Mouse (Mus musculus): ENCODE data around the gene H2-Eb1. TPM values are rescaled to one million over a fixed set of nuclear protein-coding genes. Genes with fewer than 3 reads are reported as not detected.

Gene H2-Eb1
- polyA plus RNA-seq, 1 experiment, result not detected

DNA sequence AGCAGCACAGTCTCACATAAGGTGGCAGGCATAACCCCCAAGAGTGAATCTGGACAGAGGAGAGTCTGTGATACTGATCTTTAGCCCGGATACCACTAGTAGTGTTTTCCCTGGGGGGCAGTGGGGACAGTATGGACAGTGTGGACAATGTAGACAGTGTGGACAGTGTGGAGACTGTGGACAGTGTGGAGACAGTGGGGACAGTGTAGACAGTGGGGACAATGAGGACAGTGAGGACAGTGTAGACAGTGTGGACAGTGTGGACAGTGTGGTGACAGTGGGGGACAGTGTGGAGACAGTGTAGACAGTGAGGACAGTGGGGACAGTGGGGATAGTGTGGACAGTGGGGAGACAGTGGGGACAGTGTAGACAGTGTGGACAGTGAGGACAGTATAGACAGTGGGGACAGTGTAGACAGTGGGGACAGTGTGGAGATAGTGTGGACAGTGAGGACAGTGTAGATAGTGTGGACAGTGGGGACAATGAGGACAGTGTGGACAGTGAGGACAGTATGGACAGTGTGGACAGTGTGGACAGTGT is 25.1 kb upstream of the H2-Eb1 start:
- Histone ChIP-seq H3K4me2 (ENCODE audit: low read depth) (no peak overlapping the region), H3K4me3 (no peak overlapping the region)
- no peak for TF ChIP-seq MYOD1 (IDR thresholded peaks at IDR 0.05; ENCODE audit: control insufficient read depth in 1 of 3, insufficient read length in 2 of 3, low read depth in 2 of 3)
- no peak for TF ChIP-seq POLR2A (IDR thresholded peaks at IDR 0.05; ENCODE audit: insufficient read length, low read depth)
- no peak for TF ChIP-seq E2F4 (IDR thresholded peaks at IDR 0.05; ENCODE audit: insufficient read depth)
- TF ChIP-seq TCF12 (IDR thresholded peaks at IDR 0.05; ENCODE audit: insufficient read depth, poor library complexity, severe bottlenecking), result no peak
- TF ChIP-seq MYOG (IDR thresholded peaks at IDR 0.05; ENCODE audit: control insufficient read depth in 1 of 3, insufficient read depth in 1 of 3, insufficient read length in 2 of 3, low read depth in 2 of 3), result no peak
- TF ChIP-seq MAX (IDR thresholded peaks at IDR 0.05; ENCODE audit: low read depth), result no peak
- no peak for TF ChIP-seq SRF (IDR thresholded peaks at IDR 0.05; ENCODE audit: control insufficient read depth, insufficient read length, low read depth)
- no peak for TF ChIP-seq POLR2AphosphoS2 (IDR thresholded peaks at IDR 0.05; ENCODE audit: insufficient read length, low read depth)
- no peak for TF ChIP-seq TCF3 (IDR thresholded peaks at IDR 0.05; ENCODE audit: insufficient read length, low read depth)
- TF ChIP-seq USF1 (IDR thresholded peaks at IDR 0.05; ENCODE audit: low read depth), result no peak
- TF ChIP-seq CEBPB (IDR thresholded peaks at IDR 0.05; ENCODE audit: insufficient read depth, poor library complexity, severe bottlenecking), result no peak

DNA sequence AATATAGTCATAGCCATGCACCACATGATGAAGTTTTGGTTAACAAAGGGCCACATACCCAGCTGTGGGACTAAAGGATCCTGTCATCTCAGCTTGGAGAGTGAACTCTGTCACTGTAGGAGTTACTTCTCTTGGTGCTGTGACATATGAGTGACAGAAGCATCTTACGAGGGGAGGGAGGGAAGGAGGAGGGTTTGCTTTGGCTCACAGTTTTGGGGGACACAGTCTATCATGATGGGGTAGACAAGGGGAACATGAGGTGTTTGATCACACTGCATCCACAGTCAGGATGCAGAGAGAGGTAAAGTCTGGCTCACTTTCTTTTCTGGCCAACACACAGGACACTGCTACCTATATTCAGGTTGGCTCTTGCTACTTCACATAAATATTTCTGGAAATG is 23.8 kb upstream of the H2-Eb1 start:
- Histone ChIP-seq H3ac (ENCODE audit: control insufficient read depth, insufficient read length) (no peak overlapping the region), H3K79me2 (ENCODE audit: control insufficient read depth, insufficient read depth) (no peaks in the 10 kb centered on the region), H3K4me3 (no peak overlapping the region), H3K27me3 (ENCODE audit: control insufficient read depth, insufficient read depth, insufficient read length) (no peaks in the 10 kb centered on the region), H3K4me2 (ENCODE audit: low read depth) (no peak overlapping the region), H3K36me3 (ENCODE audit: control insufficient read depth, insufficient read depth) (no peaks in the 10 kb centered on the region)
- TF ChIP-seq TCF12 (IDR thresholded peaks at IDR 0.05; ENCODE audit: insufficient read depth, poor library complexity, severe bottlenecking) (no peak), TCF3 (IDR thresholded peaks at IDR 0.05; ENCODE audit: insufficient read length, low read depth) (no peak), MYOD1 (IDR thresholded peaks at IDR 0.05; ENCODE audit: control insufficient read depth in 1 of 3, insufficient read length in 2 of 3, low read depth in 2 of 3) (no peak), POLR2AphosphoS2 (IDR thresholded peaks at IDR 0.05; ENCODE audit: insufficient read length, low read depth) (no peak), E2F4 (IDR thresholded peaks at IDR 0.05; ENCODE audit: insufficient read depth) (no peak), SRF (IDR thresholded peaks at IDR 0.05; ENCODE audit: control insufficient read depth, insufficient read length, low read depth) (no peak), CEBPB (IDR thresholded peaks at IDR 0.05; ENCODE audit: insufficient read depth, poor library complexity, severe bottlenecking) (no peak), MAX (IDR thresholded peaks at IDR 0.05; ENCODE audit: low read depth) (no peak), USF1 (IDR thresholded peaks at IDR 0.05; ENCODE audit: low read depth) (no peak), POLR2A (IDR thresholded peaks at IDR 0.05; ENCODE audit: insufficient read length, low read depth) (no peak), REST (IDR thresholded peaks at IDR 0.05; ENCODE audit: insufficient read depth, insufficient read length) (no peak), MYOG (IDR thresholded peaks at IDR 0.05; ENCODE audit: control insufficient read depth in 1 of 3, insufficient read depth in 1 of 3, insufficient read length in 2 of 3, low read depth in 2 of 3) (no peak)

More for the DNA sequence above, 25.1 kb upstream of the H2-Eb1 start:
- Histone ChIP-seq H3K36me3 (ENCODE audit: control insufficient read depth, insufficient read depth) (no peaks in the 10 kb centered on the region), H3K27me3 (ENCODE audit: control insufficient read depth, insufficient read depth, insufficient read length) (no peaks in the 10 kb centered on the region), H3K79me2 (ENCODE audit: control insufficient read depth, insufficient read depth) (no peaks in the 10 kb centered on the region), H3ac (ENCODE audit: control insufficient read depth, insufficient read length) (no peak overlapping the region)

GRCm38 (mm10) chr17:34285371-34285770 is 20.3 kb upstream of the H2-Eb1 start:
- no peak for TF ChIP-seq SRF (IDR thresholded peaks at IDR 0.05; ENCODE audit: control insufficient read depth, insufficient read length, low read depth)
- Histone ChIP-seq H3K4me2 (ENCODE audit: low read depth) (no peak overlapping the region), H3K79me2 (ENCODE audit: control insufficient read depth, insufficient read depth) (no peaks in the 10 kb centered on the region), H3K27me3 (ENCODE audit: control insufficient read depth, insufficient read depth, insufficient read length) (no peaks in the 10 kb centered on the region), H3ac (ENCODE audit: control insufficient read depth, insufficient read length) (no peak overlapping the region), H3K4me3 (no peak overlapping the region), H3K36me3 (ENCODE audit: control insufficient read depth, insufficient read depth) (no peaks in the 10 kb centered on the region)

DNA sequence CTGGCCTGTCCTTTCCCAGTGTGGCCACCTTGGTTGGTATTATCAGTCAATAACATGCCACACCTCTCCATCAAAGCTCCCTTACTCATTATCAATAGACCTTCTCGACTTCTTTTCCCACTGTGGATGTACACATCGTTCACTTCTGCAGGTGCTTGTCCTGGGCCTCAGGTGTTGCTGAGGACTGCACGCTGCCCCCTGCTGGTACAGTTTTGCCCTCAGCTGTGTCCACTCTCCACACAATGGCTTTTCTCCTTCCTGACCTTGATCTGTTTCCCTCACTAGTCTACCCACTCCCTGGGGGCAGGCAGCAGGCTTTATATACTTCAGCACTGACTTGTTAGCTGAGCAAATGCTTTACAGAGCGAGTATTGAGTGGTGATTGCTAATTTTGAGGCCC is 19.8 kb upstream of the H2-Eb1 start:
- no peak overlapping the region for H3K4me2 ChIP-seq (ENCODE audit: low read depth)
- H3K79me2 ChIP-seq (ENCODE audit: control insufficient read depth, insufficient read depth), result no peaks in the 10 kb centered on the region
- no peaks in the 10 kb centered on the region for H3K27me3 ChIP-seq (ENCODE audit: control insufficient read depth, insufficient read depth, insufficient read length)
- no peak overlapping the region for H3K4me3 ChIP-seq
- no peak overlapping the region for H3ac ChIP-seq (ENCODE audit: control insufficient read depth, insufficient read length)
- H3K36me3 ChIP-seq (ENCODE audit: control insufficient read depth, insufficient read depth), result no peaks in the 10 kb centered on the region
- TF ChIP-seq MYOD1 (IDR thresholded peaks at IDR 0.05; ENCODE audit: control insufficient read depth in 1 of 3, insufficient read length in 2 of 3, low read depth in 2 of 3), result no peak
- TF ChIP-seq MYOG (IDR thresholded peaks at IDR 0.05; ENCODE audit: control insufficient read depth in 1 of 3, insufficient read depth in 1 of 3, insufficient read length in 2 of 3, low read depth in 2 of 3), result no peak
- no peak for TF ChIP-seq CEBPB (IDR thresholded peaks at IDR 0.05; ENCODE audit: insufficient read depth, poor library complexity, severe bottlenecking)
- TF ChIP-seq SRF (IDR thresholded peaks at IDR 0.05; ENCODE audit: control insufficient read depth, insufficient read length, low read depth), result no peak
- TF ChIP-seq USF1 (IDR thresholded peaks at IDR 0.05; ENCODE audit: low read depth), result no peak
- TF ChIP-seq MAX (IDR thresholded peaks at IDR 0.05; ENCODE audit: low read depth), result no peak
- TF ChIP-seq TCF12 (IDR thresholded peaks at IDR 0.05; ENCODE audit: insufficient read depth, poor library complexity, severe bottlenecking), result no peak
- no peak for TF ChIP-seq TCF3 (IDR thresholded peaks at IDR 0.05; ENCODE audit: insufficient read length, low read depth)
- no peak for TF ChIP-seq E2F4 (IDR thresholded peaks at IDR 0.05; ENCODE audit: insufficient read depth)
- TF ChIP-seq POLR2AphosphoS2 (IDR thresholded peaks at IDR 0.05; ENCODE audit: insufficient read length, low read depth), result no peak
- no peak for TF ChIP-seq REST (IDR thresholded peaks at IDR 0.05; ENCODE audit: insufficient read depth, insufficient read length)
- no peak for TF ChIP-seq POLR2A (IDR thresholded peaks at IDR 0.05; ENCODE audit: insufficient read length, low read depth)

DNA sequence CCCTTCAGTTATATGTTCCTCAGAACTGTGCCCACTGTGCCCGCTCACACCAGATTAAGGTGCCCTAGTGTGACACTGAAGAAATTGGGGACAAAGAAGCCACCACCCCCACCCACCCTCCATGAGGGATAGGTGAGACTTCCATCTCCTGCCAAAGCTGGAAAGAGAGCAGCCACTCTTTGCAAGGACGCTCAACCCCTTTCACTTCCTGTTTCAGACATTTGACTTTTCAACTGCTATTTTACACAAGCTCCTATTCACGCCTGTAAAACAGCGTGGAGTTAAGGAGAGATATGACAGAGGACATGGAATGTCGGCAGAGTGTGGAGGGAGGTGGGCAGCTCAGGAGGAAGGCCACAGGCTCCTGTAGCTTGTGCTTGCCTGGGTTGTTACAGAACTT is 19.2 kb upstream of the H2-Eb1 start:
- Histone ChIP-seq H3K36me3 (ENCODE audit: control insufficient read depth, insufficient read depth) (no peaks in the 10 kb centered on the region), H3K79me2 (ENCODE audit: control insufficient read depth, insufficient read depth) (no peaks in the 10 kb centered on the region), H3ac (ENCODE audit: control insufficient read depth, insufficient read length) (no peak overlapping the region), H3K4me3 (no peak overlapping the region), H3K27me3 (ENCODE audit: control insufficient read depth, insufficient read depth, insufficient read length) (no peaks in the 10 kb centered on the region), H3K4me2 (ENCODE audit: low read depth) (no peak overlapping the region)
- no peak for TF ChIP-seq POLR2A (IDR thresholded peaks at IDR 0.05; ENCODE audit: insufficient read length, low read depth)

Data from myocyte (in vitro differentiated cells).